Mouse (Mus musculus): Measurements from ENCODE around the gene Nsun2. TPM values are rescaled to one million over a fixed set of nuclear protein-coding genes. Genes with fewer than 3 reads are reported as not detected.

Nsun2 gene
- polyA plus RNA-seq, 1 experiment: 1.6 TPM

- no peaks in the 10 kb centered on the region for H3K9me3 ChIP-seq (ENCODE audit: control insufficient read depth, low read length)
- no peaks in the 10 kb centered on the region for H3K27me3 ChIP-seq (ENCODE audit: control insufficient read depth)
- peaks cover 71% of the 10 kb centered on the region for H3K36me3 ChIP-seq (ENCODE audit: control insufficient read depth)
- H3K4me1 ChIP-seq (ENCODE audit: control insufficient read depth): peaks cover 35% of the 10 kb centered on the region
- TF ChIP-seq TAL1 (IDR thresholded peaks at IDR 0.05; ENCODE audit: low read length) (no peak), GATA1 (IDR thresholded peaks at IDR 0.05; ENCODE audit: low read length) (no peak)
- H3K4me3 ChIP-seq (replicated peaks): no peak overlapping the region
Measured at GRCm38 (mm10) chr13:69498276-69498675, 35.3 kb upstream of the Nsun2 start.

- H3K27me3 ChIP-seq (ENCODE audit: control insufficient read depth): no peaks in the 10 kb centered on the region
- no peak overlapping the region for H3K4me3 ChIP-seq (replicated peaks)
- H3K9me3 ChIP-seq (ENCODE audit: control insufficient read depth, low read length): no peaks in the 10 kb centered on the region
- no peak for TF ChIP-seq TAL1 (IDR thresholded peaks at IDR 0.05; ENCODE audit: low read length)
- TF ChIP-seq GATA1 (IDR thresholded peaks at IDR 0.05; ENCODE audit: low read length): no peak
- H3K36me3 ChIP-seq (ENCODE audit: control insufficient read depth): peaks cover 97% of the 10 kb centered on the region
- H3K4me1 ChIP-seq (ENCODE audit: control insufficient read depth): peaks cover 62% of the 10 kb centered on the region
Measured at GRCm38 (mm10) chr13:69502157-69502750, 31.3 kb upstream of the Nsun2 start.

GRCm38 (mm10) chr13:69502863-69503262, 30.7 kb upstream of the Nsun2 start:
- Histone ChIP-seq H3K4me3 (replicated peaks) (no peak overlapping the region), H3K36me3 (ENCODE audit: control insufficient read depth) (peaks cover 97% of the 10 kb centered on the region), H3K4me1 (ENCODE audit: control insufficient read depth) (peaks cover 67% of the 10 kb centered on the region), H3K27me3 (ENCODE audit: control insufficient read depth) (no peaks in the 10 kb centered on the region), H3K9me3 (ENCODE audit: control insufficient read depth, low read length) (no peaks in the 10 kb centered on the region)
- TF ChIP-seq GATA1 (IDR thresholded peaks at IDR 0.05; ENCODE audit: low read length): no peak
- no peak for TF ChIP-seq TAL1 (IDR thresholded peaks at IDR 0.05; ENCODE audit: low read length)

- Histone ChIP-seq H3K27me3 (ENCODE audit: control insufficient read depth) (no peaks in the 10 kb centered on the region), H3K9me3 (ENCODE audit: control insufficient read depth, low read length) (no peaks in the 10 kb centered on the region), H3K4me1 (ENCODE audit: control insufficient read depth) (peaks cover 51% of the 10 kb centered on the region), H3K36me3 (ENCODE audit: control insufficient read depth) (peaks cover 93% of the 10 kb centered on the region), H3K4me3 (replicated peaks) (no peak overlapping the region)
- TF ChIP-seq GATA1 (IDR thresholded peaks at IDR 0.05; ENCODE audit: low read length): peak; percentile 32; the same call in 1 of the 2 replicates
- no peak for TF ChIP-seq TAL1 (IDR thresholded peaks at IDR 0.05; ENCODE audit: low read length)
Measured at GRCm38 (mm10) chr13:69506341-69507086, 27.0 kb upstream of the Nsun2 start.

- no peak overlapping the region for H3K4me3 ChIP-seq (replicated peaks)
- H3K4me1 ChIP-seq (ENCODE audit: control insufficient read depth): peaks cover 39% of the 10 kb centered on the region
- peaks cover 93% of the 10 kb centered on the region for H3K36me3 ChIP-seq (ENCODE audit: control insufficient read depth)
- no peaks in the 10 kb centered on the region for H3K9me3 ChIP-seq (ENCODE audit: control insufficient read depth, low read length)
- H3K27me3 ChIP-seq (ENCODE audit: control insufficient read depth): no peaks in the 10 kb centered on the region
- TF ChIP-seq GATA1 (IDR thresholded peaks at IDR 0.05; ENCODE audit: low read length): no peak
Measured at GRCm38 (mm10) chr13:69507666-69508065, 25.9 kb upstream of the Nsun2 start.

- Histone ChIP-seq H3K36me3 (ENCODE audit: control insufficient read depth) (peaks cover 79% of the 10 kb centered on the region), H3K4me1 (ENCODE audit: control insufficient read depth) (peaks cover 22% of the 10 kb centered on the region), H3K9me3 (ENCODE audit: control insufficient read depth, low read length) (no peaks in the 10 kb centered on the region), H3K4me3 (replicated peaks) (no peak overlapping the region), H3K27me3 (ENCODE audit: control insufficient read depth) (no peaks in the 10 kb centered on the region)
- TF ChIP-seq GATA1 (IDR thresholded peaks at IDR 0.05; ENCODE audit: low read length) (no peak), TAL1 (IDR thresholded peaks at IDR 0.05; ENCODE audit: low read length) (no peak)
Measured at GRCm38 (mm10) chr13:69509391-69510244, 23.9 kb upstream of the Nsun2 start.

- Histone ChIP-seq H3K4me1 (ENCODE audit: control insufficient read depth) (peaks cover 3% of the 10 kb centered on the region; the same call in 1 of the 2 replicates), H3K4me3 (replicated peaks) (no peak overlapping the region), H3K9me3 (ENCODE audit: control insufficient read depth, low read length) (no peaks in the 10 kb centered on the region), H3K36me3 (ENCODE audit: control insufficient read depth) (peaks cover 50% of the 10 kb centered on the region), H3K27me3 (ENCODE audit: control insufficient read depth) (no peaks in the 10 kb centered on the region)
- no peak for TF ChIP-seq GATA1 (IDR thresholded peaks at IDR 0.05; ENCODE audit: low read length)
Measured at GRCm38 (mm10) chr13:69515091-69515490, 18.5 kb upstream of the Nsun2 start.

GRCm38 (mm10) chr13:69517445-69517844, 16.1 kb upstream of the Nsun2 start:
- Histone ChIP-seq H3K9me3 (ENCODE audit: control insufficient read depth, low read length) (no peaks in the 10 kb centered on the region), H3K27me3 (ENCODE audit: control insufficient read depth) (no peaks in the 10 kb centered on the region), H3K4me3 (replicated peaks) (no peak overlapping the region), H3K36me3 (ENCODE audit: control insufficient read depth) (peaks cover 30% of the 10 kb centered on the region), H3K4me1 (ENCODE audit: control insufficient read depth) (peaks cover 14% of the 10 kb centered on the region)
- TF ChIP-seq TAL1 (IDR thresholded peaks at IDR 0.05; ENCODE audit: low read length) (no peak), GATA1 (IDR thresholded peaks at IDR 0.05; ENCODE audit: low read length) (no peak)

GRCm38 (mm10) chr13:69519137-69519536, 14.4 kb upstream of the Nsun2 start:
- peaks cover 18% of the 10 kb centered on the region for H3K4me1 ChIP-seq (ENCODE audit: control insufficient read depth)
- no peaks in the 10 kb centered on the region for H3K9me3 ChIP-seq (ENCODE audit: control insufficient read depth, low read length)
- H3K36me3 ChIP-seq (ENCODE audit: control insufficient read depth): peaks cover 22% of the 10 kb centered on the region
- TF ChIP-seq TAL1 (IDR thresholded peaks at IDR 0.05; ENCODE audit: low read length) (no peak), GATA1 (IDR thresholded peaks at IDR 0.05; ENCODE audit: low read length) (no peak)
- no peaks in the 10 kb centered on the region for H3K27me3 ChIP-seq (ENCODE audit: control insufficient read depth)
- H3K4me3 ChIP-seq (replicated peaks): no peak overlapping the region
